In the genomic region with DNA sequence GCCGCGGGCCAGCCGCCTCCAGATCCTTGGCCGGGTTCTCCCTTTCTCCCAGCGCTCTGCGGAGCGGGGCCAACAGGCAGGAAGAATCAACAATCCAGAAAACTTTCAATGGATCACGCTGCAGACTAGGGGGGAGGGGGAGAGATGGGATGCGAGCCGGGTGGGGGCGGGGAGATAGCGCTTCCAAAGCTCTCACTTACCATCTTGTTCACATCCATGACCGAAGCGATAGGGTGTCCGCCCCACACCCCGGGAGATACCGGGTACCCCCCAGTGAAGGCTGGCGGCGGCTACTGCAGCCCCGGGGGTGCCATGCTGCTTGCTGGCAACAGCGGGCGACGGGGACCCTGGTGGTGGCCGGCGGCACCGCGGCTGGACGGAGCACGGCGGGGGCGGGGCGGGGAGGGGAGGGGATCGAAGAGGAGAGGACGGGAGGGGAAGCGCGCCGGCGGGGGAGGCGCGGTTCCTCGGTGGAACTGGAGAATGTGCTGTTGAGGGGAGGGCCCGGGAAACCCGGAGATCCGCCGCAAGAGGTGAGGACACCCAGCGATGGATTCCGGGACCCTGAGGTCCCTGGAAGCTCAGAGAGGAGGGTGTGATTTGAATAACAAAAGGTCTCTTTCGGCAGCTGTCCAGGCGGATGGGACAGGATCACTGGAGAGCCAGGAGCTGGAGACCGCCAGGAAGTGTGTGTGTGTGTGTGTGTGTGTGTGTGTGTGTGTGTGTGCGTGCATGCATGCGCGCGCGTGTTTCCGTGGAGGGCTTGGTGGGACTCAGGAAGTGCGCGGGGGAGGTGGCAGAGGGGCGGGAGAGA, we compare ENCODE assay signal across 8 mouse cellular contexts. TPM values are rescaled to one million over a fixed set of nuclear protein-coding genes. Genes with fewer than 3 reads are reported as not detected.
DNase-seq lines count a peak whose midpoint lies in the region; ATAC-seq lines count a peak whose summit lies in the region.

No protein-coding gene starts in this region.

- H3K36me3 ChIP-seq in hindbrain, embryonic 14.5 days (replicated peaks; ENCODE audit: control insufficient read depth, insufficient read depth): no peaks in the 10 kb centered on the region

- peak overlapping the region; percentile 72 for H3K9ac ChIP-seq in hindbrain, embryonic 14.5 days

- WGBS in hindbrain, embryonic 14.5 days: under 1% methylated on average over 53 of the region's 59 CpGs

- peak overlapping the region; percentile 68 for H3K4me3 ChIP-seq in hindbrain, embryonic 14.5 days (replicated peaks; ENCODE audit: low read length)

- H3K4me1 ChIP-seq in hindbrain, embryonic 14.5 days (replicated peaks; ENCODE audit: control insufficient read depth, insufficient read depth, low read length): peaks cover 27% of the 10 kb centered on the region

- ATAC-seq in hindbrain, embryonic 14.5 days (ENCODE audit: low FRiP score): peak; percentile 84

- no peaks in the 10 kb centered on the region for H3K27me3 ChIP-seq in hindbrain, embryonic 14.5 days (ENCODE audit: control insufficient read depth, insufficient read depth, low read length)

- peak; percentile 2 for DNase-seq in T-cell, adult 2 months (ENCODE audit: low spot score)
- DNase-seq in cerebellum, postnatal 14 days: peak; percentile 66 to 81
- peak; percentile 47 for DNase-seq in gastrocnemius, adult 18-20 months (ENCODE audit: low spot score)
- DNase-seq in hindbrain, embryonic 14.5 days (ENCODE audit: low spot score): peak; percentile 78
- DNase-seq in left cerebral cortex, adult 18-20 months (ENCODE audit: low spot score in 2 of 2): peak; percentile 66 to 69
- peak; percentile 76 for DNase-seq in lung, postnatal 25 days (ENCODE audit: low spot score)
- DNase-seq in ovary, postnatal 36 days (ENCODE audit: low spot score): peak; percentile 76
- DNase-seq in urinary bladder, adult 2 months (ENCODE audit: low spot score): peak; percentile 41

- no peaks in the 10 kb centered on the region for H3K9me3 ChIP-seq in hindbrain, embryonic 14.5 days (ENCODE audit: control insufficient read depth, low read length)

- peak overlapping the region; percentile 88 for H3K4me2 ChIP-seq in hindbrain, embryonic 14.5 days (replicated peaks)

- H3K27ac ChIP-seq in hindbrain, embryonic 14.5 days: peak overlapping the region; percentile 94

RNA-seq across cellular contexts. Expression of gene Hip1, which starts 55.8 kb away (rescaled TPM):
- 10 to 100 TPM; 17.3 TPM for total RNA-seq in gastrocnemius, adult 18-20 months (2021)
- polyA plus RNA-seq in hindbrain, embryonic 14.5 days (2014; fragmentation: Nextera tagmentation; extraction: Ambion mirVana): 48.4 and 49.4 TPM in 2 replicates
- total RNA-seq in left cerebral cortex, adult 18-20 months (2021): 10 to 100 TPM; 38.6 to 45.8 TPM
- polyA plus RNA-seq in urinary bladder, adult 2 months (2012; rRNA removed): 25.3 and 33.6 TPM in 2 replicates

Comparison
In these comparisons a context has a peak if more than half of its experiments do, and no peak if none do; other contexts are left out.
1. Peak in every context shown above with its lines: DNase-seq, ATAC-seq, H3K4me3 ChIP-seq and H3K27ac ChIP-seq.
2. DNase-seq: peak in every context shown above with its lines; median percentile 78 in hindbrain, embryonic 14.5 days; 76 in lung, postnatal 25 days; 76 in ovary, postnatal 36 days; 74 in cerebellum, postnatal 14 days; 68 in left cerebral cortex, adult 18-20 months; 47 in gastrocnemius, adult 18-20 months; 41 in urinary bladder, adult 2 months; 2 in T-cell, adult 2 months.